Mouse (Mus musculus) CH12.LX (cell line): ENCODE measurements at regions not wholly inside any gene's neighbourhood (a gene's known extent, or its start where the extent isn't known, plus 50 kb on each side); places are given as distances from the start of the nearest gene placed in this dataset.
A peak's percentile ranks its signal among the peaks of the same experiment; 100 is the strongest.

Experiments
- DNase-seq: peaks from one replicate; pipeline ENCODE4 v3.0.0-alpha.2; 2013; ENCODE audit errors: extremely low read depth
- H3K27ac ChIP-seq: 2 replicates; pipeline ENCODE4 v1.5.1; 2012; ENCODE audit warnings: low read depth, mild to moderate bottlenecking, control low read depth, moderate library complexity; ENCODE audit not compliant: insufficient read depth
- H3K27me3 ChIP-seq: replicated peaks from 2 replicates; pipeline ENCODE3; 2012; ENCODE audit warnings: inconsistent platforms
- H3K36me3 ChIP-seq, 2 experiments: replicated peaks in 1 of 2; 2 replicates each; pipeline versions ENCODE3 to v1.6.1; 2012; ENCODE audit warnings: inconsistent platforms in 1 of 2, low read length in 1 of 2, mild to moderate bottlenecking in 1 of 2, mixed read lengths in 1 of 2, moderate library complexity in 1 of 2; ENCODE audit not compliant: control insufficient read depth in 1 of 2, insufficient read depth in 1 of 2
- H3K4me1 ChIP-seq, 2 experiments: 2 replicates each; pipeline ENCODE4 v1.6.1; 2012; ENCODE audit warnings: inconsistent platforms in 1 of 2, moderate library complexity in 1 of 2; ENCODE audit not compliant: insufficient read depth in 2 of 2, control insufficient read depth in 1 of 2
- H3K4me2 ChIP-seq: 2 replicates; pipeline ENCODE4 v1.6.1; 2012; ENCODE audit warnings: low read depth, mild to moderate bottlenecking, control low read depth; ENCODE audit not compliant: poor library complexity, insufficient read depth, severe bottlenecking
- H3K4me3 ChIP-seq, 3 experiments: fragments of 150-350 bp in 1 of 3; sonication (generic) in 1 of 3; replicated peaks in 1 of 3; 2 replicates each; pipeline versions ENCODE3 to v1.5.1; 2011 to 2012; ENCODE audit warnings: low read depth in 2 of 3, low read length in 2 of 3, mild to moderate bottlenecking in 2 of 3, moderate library complexity in 2 of 3, control low read depth in 1 of 3, improper control_type of control experiment in 1 of 3, inconsistent platforms in 1 of 3, mixed read lengths in 1 of 3; ENCODE audit not compliant: poor library complexity in 1 of 3
- H3K79me2 ChIP-seq: replicated peaks from 2 replicates; pipeline ENCODE4 v1.6.1; 2012; ENCODE audit warnings: mild to moderate bottlenecking, moderate library complexity; ENCODE audit not compliant: control insufficient read depth, poor library complexity, insufficient read depth, severe bottlenecking; ENCODE audit errors: extremely low read depth
- H3K9ac ChIP-seq: 2 replicates; pipeline ENCODE4 v1.6.1; 2012; ENCODE audit warnings: low read depth, mild to moderate bottlenecking, control low read depth, moderate library complexity; ENCODE audit not compliant: insufficient read depth
- H3K9me3 ChIP-seq: replicated peaks from 2 replicates; pipeline ENCODE3; 2012; ENCODE audit warnings: low read length, inconsistent platforms, mixed read lengths
- BHLHE40 ChIP-seq: IDR thresholded peaks from 2 replicates; pipeline ENCODE4 v1.6.1; 2011; ENCODE audit warnings: mild to moderate bottlenecking, low read depth, low read length, improper control_type of control experiment
- CTCF ChIP-seq, 2 experiments: IDR thresholded peaks in 1 of 2; conservative IDR thresholded peaks in 1 of 2; 2 replicates each; pipeline ENCODE4 v1.5.1; 2011 to 2012; ENCODE audit warnings: low read depth in 2 of 2, low read length in 2 of 2, improper control_type of control experiment in 1 of 2, inconsistent platforms in 1 of 2, mild to moderate bottlenecking in 1 of 2, moderate library complexity in 1 of 2
- ELF1 ChIP-seq: IDR thresholded peaks from 2 replicates; pipeline ENCODE4 v1.6.1; 2014; ENCODE audit warnings: low read depth, mild to moderate bottlenecking, inconsistent platforms, low read length, improper control_type of control experiment
- EP300 ChIP-seq: IDR thresholded peaks from 2 replicates; pipeline ENCODE4 v1.6.1; 2011; ENCODE audit warnings: low read length, improper control_type of control experiment
- GABPA ChIP-seq: IDR thresholded peaks from 2 replicates; pipeline ENCODE4 v1.6.1; 2012; ENCODE audit warnings: low read depth, low read length, improper control_type of control experiment, inconsistent platforms; ENCODE audit not compliant: insufficient replicate concordance
- HCFC1 ChIP-seq: IDR thresholded peaks from 2 replicates; pipeline ENCODE4 v1.6.1; 2012; ENCODE audit warnings: low read depth, mild to moderate bottlenecking, inconsistent platforms, low read length, improper control_type of control experiment
- IRF4 ChIP-seq: IDR thresholded peaks from 2 replicates; pipeline ENCODE4 v1.6.1; 2014; ENCODE audit warnings: low read depth, mild to moderate bottlenecking, inconsistent platforms, low read length, improper control_type of control experiment
- JUN ChIP-seq: IDR thresholded peaks from 2 replicates; pipeline ENCODE4 v1.6.1; 2011; ENCODE audit warnings: low read depth, mild to moderate bottlenecking, low read length, improper control_type of control experiment, moderate library complexity; ENCODE audit not compliant: insufficient read depth
- JUND ChIP-seq: conservative IDR thresholded peaks from 2 replicates; pipeline ENCODE4 v1.6.1; 2011; ENCODE audit warnings: low read depth, low read length, improper control_type of control experiment
- MAX ChIP-seq: IDR thresholded peaks from 2 replicates; pipeline ENCODE4 v1.6.1; 2011; ENCODE audit warnings: low read length, improper control_type of control experiment
- MEF2A ChIP-seq: IDR thresholded peaks from 2 replicates; pipeline ENCODE4 v1.6.1; 2014; ENCODE audit warnings: low read depth, mild to moderate bottlenecking, inconsistent platforms, low read length, improper control_type of control experiment, borderline replicate concordance
- POLR2AphosphoS2 ChIP-seq: IDR thresholded peaks from 2 replicates; pipeline ENCODE4 v1.6.1; 2011; ENCODE audit warnings: low read depth, low read length, improper control_type of control experiment
- SMC3 ChIP-seq: IDR thresholded peaks from 2 replicates; pipeline ENCODE4 v1.6.1; 2011; ENCODE audit warnings: low read depth, low read length, improper control_type of control experiment
- UBTF ChIP-seq: IDR thresholded peaks from 2 replicates; pipeline ENCODE4 v1.6.1; 2012; ENCODE audit warnings: low read depth, mild to moderate bottlenecking, inconsistent platforms, low read length, improper control_type of control experiment, moderate library complexity
- USF1 ChIP-seq: IDR thresholded peaks from 2 replicates; pipeline ENCODE4 v1.6.1; 2014; ENCODE audit warnings: low read depth, mild to moderate bottlenecking, inconsistent platforms, low read length, improper control_type of control experiment
- USF2 ChIP-seq: conservative IDR thresholded peaks from 2 replicates; pipeline ENCODE4 v1.6.1; 2011; ENCODE audit warnings: low read depth, low read length, improper control_type of control experiment
- ZNF384 ChIP-seq: IDR thresholded peaks from 2 replicates; pipeline ENCODE4 v1.6.1; 2012; ENCODE audit warnings: low read depth, low read length, improper control_type of control experiment, inconsistent platforms
- dilution Hi-C: fragments of 300-500 bp; cut with MboI; formaldehyde crosslinking; loops from 2 replicates; pipeline ENCODE4 v1.14.3; 2020; ENCODE audit warnings: low sequenced_read_pairs; ENCODE audit not compliant: extremely low pct_unique_long_range_greater_than_20kb, extremely low pct_ligation_motif_present
- in situ Hi-C: fragments of 300-500 bp; cut with MboI; formaldehyde crosslinking; loops from 3 replicates; pipeline ENCODE4 v1.14.3; 2019; ENCODE audit warnings: low sequenced_read_pairs, low pct_ligation_motif_present, low pct_unique_long_range_greater_than_20kb, mixed read lengths

- dilution Hi-C loops = no loop called here
- H3K79me2 ChIP-seq = no peaks in the 10 kb centered on the region
- TF ChIP-seq MEF2A = no peak
- TF ChIP-seq USF1 = peak; percentile 76
- TF ChIP-seq USF2 = peak; percentile 69
- H3K4me1 ChIP-seq = peaks cover 12 to 42% of the 10 kb centered on the region in 2 experiments
- H3K9me3 ChIP-seq = no peaks in the 10 kb centered on the region
- no peak overlapping the region for H3K27ac ChIP-seq
- no peak overlapping the region for H3K4me3 ChIP-seq
- no peaks in the 10 kb centered on the region for H3K36me3 ChIP-seq
- H3K9ac ChIP-seq = no peak overlapping the region
- DNase-seq = no peak
- in situ Hi-C loops = no loop called here
- no peak overlapping the region for H3K4me2 ChIP-seq
- H3K27me3 ChIP-seq = no peaks in the 10 kb centered on the region
Measured at GRCm38 (mm10) chr6:34246512-34246911, 69.6 kb upstream of the Slc35b4 start.

- no peak for TF ChIP-seq HCFC1
- no peak for TF ChIP-seq GABPA
- TF ChIP-seq POLR2AphosphoS2 = no peak
- no peak for TF ChIP-seq UBTF
- no peak for TF ChIP-seq JUN
- no peak for TF ChIP-seq BHLHE40
- no peak for TF ChIP-seq ZNF384
- TF ChIP-seq IRF4 = no peak
- no peak for TF ChIP-seq SMC3
- TF ChIP-seq ELF1 = no peak
- TF ChIP-seq MAX = no peak
- no peak for TF ChIP-seq CTCF (conservative IDR thresholded peaks at IDR 0.05 in 1 of 2, IDR thresholded peaks at IDR 0.05 in 1 of 2; ENCODE audit: low read depth in 2 of 2, low read length in 2 of 2)
- TF ChIP-seq JUND = no peak
- no peak for TF ChIP-seq EP300
- Histone ChIP-seq H3K27ac (no peak overlapping the region), H3K4me2 (0 out of 2 replicates have a peak overlapping the region, but pooled peaks have one; percentile 58), H3K4me1 (peaks cover 12 to 47% of the 10 kb centered on the region in 2 experiments), H3K27me3 (no peaks in the 10 kb centered on the region), H3K36me3 (no peaks in the 10 kb centered on the region), H3K9ac (no peak overlapping the region), H3K9me3 (peaks cover 2% of the 10 kb centered on the region), H3K4me3 (no peak overlapping the region), H3K79me2 (no peaks in the 10 kb centered on the region)
- dilution Hi-C loops = no loop called here
- in situ Hi-C loops = no loop called here
- DNase-seq = no peak
Measured at GRCm38 (mm10) chr6:34243001-34243400, 66.1 kb upstream of the Slc35b4 start.
